Mouse (Mus musculus): ENCODE results near the gene Gpank1. TPM values are rescaled to one million over a fixed set of nuclear protein-coding genes. Genes with fewer than 3 reads are reported as not detected.

Gpank1 gene
- polyA plus RNA-seq (2012): 11.0 and 12.4 TPM in 2 replicates

GRCm38 (mm10) chr17:35121143-35121799, at the start of gene Gpank1:
Gene Gpank1 (plus strand): TSS chr17:35121455.
- peak within 1 kb of the TSS; percentile 74 for H3K4me3 ChIP-seq (replicated peaks)
- H3K27me3 ChIP-seq (ENCODE audit: control insufficient read depth): no peaks in the 10 kb centered on the region
- H3K36me3 ChIP-seq (ENCODE audit: control insufficient read depth): peaks cover 63% of the 10 kb centered on the region
- peaks cover 58% of the 10 kb centered on the region for H3K4me1 ChIP-seq (ENCODE audit: control insufficient read depth)
- H3K9me3 ChIP-seq (ENCODE audit: control insufficient read depth, low read length): no peaks in the 10 kb centered on the region
- no peak for TF ChIP-seq GATA1 (IDR thresholded peaks at IDR 0.05; ENCODE audit: low read length)

GRCm38 (mm10) chr17:35074097-35074496, 47.2 kb upstream of the Gpank1 start:
- peaks cover 30% of the 10 kb centered on the region for H3K4me1 ChIP-seq (ENCODE audit: control insufficient read depth)
- no peaks in the 10 kb centered on the region for H3K36me3 ChIP-seq (ENCODE audit: control insufficient read depth)
- TF ChIP-seq TAL1 (IDR thresholded peaks at IDR 0.05; ENCODE audit: low read length): no peak
- TF ChIP-seq GATA1 (IDR thresholded peaks at IDR 0.05; ENCODE audit: low read length): no peak
- H3K9me3 ChIP-seq (ENCODE audit: control insufficient read depth, low read length): peaks cover 2% of the 10 kb centered on the region
- H3K27me3 ChIP-seq (ENCODE audit: control insufficient read depth): peaks cover 56% of the 10 kb centered on the region
- H3K4me3 ChIP-seq (replicated peaks): no peak overlapping the region

- no peaks in the 10 kb centered on the region for H3K36me3 ChIP-seq (ENCODE audit: control insufficient read depth)
- peaks cover 47% of the 10 kb centered on the region for H3K4me1 ChIP-seq (ENCODE audit: control insufficient read depth)
- H3K9me3 ChIP-seq (ENCODE audit: control insufficient read depth, low read length): peaks cover 2% of the 10 kb centered on the region
- no peak within 1 kb of the TSS for H3K4me3 ChIP-seq (replicated peaks)
- no peak for TF ChIP-seq GATA1 (IDR thresholded peaks at IDR 0.05; ENCODE audit: low read length)
- TF ChIP-seq TAL1 (IDR thresholded peaks at IDR 0.05; ENCODE audit: low read length): no peak
- H3K27me3 ChIP-seq (ENCODE audit: control insufficient read depth): peaks cover 40% of the 10 kb centered on the region
Observed at GRCm38 (mm10) chr17:35076507-35077176, 44.6 kb upstream of the Gpank1 start, which contains the start of gene Ly6g6e. Gene Ly6g6e (plus strand): TSS chr17:35076902.

GRCm38 (mm10) chr17:35077285-35077684, 44.0 kb upstream of the Gpank1 start:
- H3K4me3 ChIP-seq (replicated peaks): no peak overlapping the region
- H3K27me3 ChIP-seq (ENCODE audit: control insufficient read depth): peaks cover 35% of the 10 kb centered on the region
- peaks cover 2% of the 10 kb centered on the region for H3K9me3 ChIP-seq (ENCODE audit: control insufficient read depth, low read length)
- peaks cover 47% of the 10 kb centered on the region for H3K4me1 ChIP-seq (ENCODE audit: control insufficient read depth)
- TF ChIP-seq GATA1 (IDR thresholded peaks at IDR 0.05; ENCODE audit: low read length): no peak
- no peak for TF ChIP-seq TAL1 (IDR thresholded peaks at IDR 0.05; ENCODE audit: low read length)
- no peaks in the 10 kb centered on the region for H3K36me3 ChIP-seq (ENCODE audit: control insufficient read depth)

GRCm38 (mm10) chr17:35077786-35078233, 43.4 kb upstream of the Gpank1 start, which contains the start of gene Ly6g6d:
Gene Ly6g6d (minus strand): TSS chr17:35078065.
- peaks cover 47% of the 10 kb centered on the region for H3K4me1 ChIP-seq (ENCODE audit: control insufficient read depth)
- TF ChIP-seq GATA1 (IDR thresholded peaks at IDR 0.05; ENCODE audit: low read length): no peak
- no peak for TF ChIP-seq TAL1 (IDR thresholded peaks at IDR 0.05; ENCODE audit: low read length)
- peaks cover 35% of the 10 kb centered on the region for H3K27me3 ChIP-seq (ENCODE audit: control insufficient read depth)
- H3K36me3 ChIP-seq (ENCODE audit: control insufficient read depth): no peaks in the 10 kb centered on the region
- H3K9me3 ChIP-seq (ENCODE audit: control insufficient read depth, low read length): peaks cover 2% of the 10 kb centered on the region
- no peak within 1 kb of the TSS for H3K4me3 ChIP-seq (replicated peaks)

- Histone ChIP-seq H3K36me3 (ENCODE audit: control insufficient read depth) (no peaks in the 10 kb centered on the region), H3K4me1 (ENCODE audit: control insufficient read depth) (peaks cover 50% of the 10 kb centered on the region)
Observed at GRCm38 (mm10) chr17:35079778-35080177, 41.5 kb upstream of the Gpank1 start.

GRCm38 (mm10) chr17:35080248-35080647, 41.0 kb upstream of the Gpank1 start:
- TF ChIP-seq GATA1 (IDR thresholded peaks at IDR 0.05; ENCODE audit: low read length) (no peak), TAL1 (IDR thresholded peaks at IDR 0.05; ENCODE audit: low read length) (no peak)
- Histone ChIP-seq H3K9me3 (ENCODE audit: control insufficient read depth, low read length) (peaks cover 2% of the 10 kb centered on the region), H3K27me3 (ENCODE audit: control insufficient read depth) (peaks cover 27% of the 10 kb centered on the region), H3K4me3 (replicated peaks) (peak overlapping the region; percentile 59), H3K36me3 (ENCODE audit: control insufficient read depth) (no peaks in the 10 kb centered on the region), H3K4me1 (ENCODE audit: control insufficient read depth) (peaks cover 54% of the 10 kb centered on the region)

More at GRCm38 (mm10) chr17:35079778-35080177, 41.5 kb upstream of the Gpank1 start:
- TF ChIP-seq GATA1 (IDR thresholded peaks at IDR 0.05; ENCODE audit: low read length) (peak; percentile 67), TAL1 (IDR thresholded peaks at IDR 0.05; ENCODE audit: low read length) (no peak)
- Histone ChIP-seq H3K27me3 (ENCODE audit: control insufficient read depth) (peaks cover 30% of the 10 kb centered on the region), H3K9me3 (ENCODE audit: control insufficient read depth, low read length) (peaks cover 2% of the 10 kb centered on the region), H3K4me3 (replicated peaks) (peak overlapping the region; percentile 59)

- Histone ChIP-seq H3K36me3 (ENCODE audit: control insufficient read depth) (no peaks in the 10 kb centered on the region), H3K4me3 (replicated peaks) (no peak overlapping the region), H3K27me3 (ENCODE audit: control insufficient read depth) (peaks cover 24% of the 10 kb centered on the region), H3K4me1 (ENCODE audit: control insufficient read depth) (peaks cover 59% of the 10 kb centered on the region), H3K9me3 (ENCODE audit: control insufficient read depth, low read length) (no peaks in the 10 kb centered on the region)
- no peak for TF ChIP-seq GATA1 (IDR thresholded peaks at IDR 0.05; ENCODE audit: low read length)
- TF ChIP-seq TAL1 (IDR thresholded peaks at IDR 0.05; ENCODE audit: low read length): no peak
Observed at GRCm38 (mm10) chr17:35080710-35081109, 40.5 kb upstream of the Gpank1 start.

- peaks cover 47% of the 10 kb centered on the region for H3K4me1 ChIP-seq (ENCODE audit: control insufficient read depth)
- TF ChIP-seq GATA1 (IDR thresholded peaks at IDR 0.05; ENCODE audit: low read length) (no peak), TAL1 (IDR thresholded peaks at IDR 0.05; ENCODE audit: low read length) (no peak)
Observed at GRCm38 (mm10) chr17:35082841-35083576, 38.2 kb upstream of the Gpank1 start.

More at GRCm38 (mm10) chr17:35082841-35083576, 38.2 kb upstream of the Gpank1 start:
- H3K27me3 ChIP-seq (ENCODE audit: control insufficient read depth): peaks cover 5% of the 10 kb centered on the region
- no peaks in the 10 kb centered on the region for H3K9me3 ChIP-seq (ENCODE audit: control insufficient read depth, low read length)
- no peaks in the 10 kb centered on the region for H3K36me3 ChIP-seq (ENCODE audit: control insufficient read depth)
- H3K4me3 ChIP-seq (replicated peaks): no peak overlapping the region

Measured in erythroblast, embryonic 14.5 days (primary cell).